Mouse (Mus musculus) c-Kit-positive CD71-negative TER-119-negative erythroid progenitor cells, embryonic 14.5 days (primary cell): ENCODE measurements around the gene Ryr3.

ENCODE experiments used
- DNase-seq: peaks from one replicate; pipeline ENCODE4 v3.0.0-alpha.2; 2013; ENCODE audit warnings: low read depth

Gene Ryr3

DNA sequence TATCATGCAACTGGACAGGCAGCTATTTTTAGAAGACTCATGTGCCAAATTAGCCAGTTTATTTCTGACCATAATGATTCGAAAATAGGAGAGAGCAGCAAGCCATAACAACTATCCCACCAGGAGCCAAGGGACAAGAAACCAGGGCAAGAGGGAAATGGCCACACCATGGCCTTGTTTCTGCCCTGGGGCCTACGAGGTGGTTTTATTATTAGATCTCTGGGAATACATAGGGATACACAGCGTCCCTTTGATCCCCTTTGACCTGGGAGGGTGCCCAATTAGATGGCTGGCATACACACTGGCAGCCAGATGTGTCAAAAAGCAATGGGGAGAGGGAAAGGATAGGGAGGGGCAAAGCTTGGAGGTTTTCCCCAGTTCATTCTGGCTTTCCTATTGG is 563.1 kb downstream of the Ryr3 start:
- DNase-seq: no peak

DNA sequence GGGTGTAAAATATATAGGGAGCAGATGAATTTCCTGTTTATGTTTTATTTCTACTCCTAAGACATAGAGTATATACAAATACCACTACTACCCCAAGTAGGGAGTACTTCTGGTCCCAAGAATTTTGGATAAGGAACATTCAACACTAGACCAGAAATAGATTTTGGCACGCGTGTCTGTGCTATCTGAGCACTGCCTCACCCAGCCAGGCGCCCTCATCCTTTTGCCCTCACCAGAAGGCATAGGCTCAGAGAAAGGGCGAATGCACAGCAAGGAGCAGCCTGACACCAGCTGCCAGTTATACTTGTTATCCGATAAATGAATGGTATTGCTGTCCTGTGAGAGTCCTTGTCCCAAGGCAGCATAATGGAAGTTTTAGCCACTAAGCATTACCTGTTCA is 579.7 kb downstream of the Ryr3 start:
- DNase-seq: no peak

DNA sequence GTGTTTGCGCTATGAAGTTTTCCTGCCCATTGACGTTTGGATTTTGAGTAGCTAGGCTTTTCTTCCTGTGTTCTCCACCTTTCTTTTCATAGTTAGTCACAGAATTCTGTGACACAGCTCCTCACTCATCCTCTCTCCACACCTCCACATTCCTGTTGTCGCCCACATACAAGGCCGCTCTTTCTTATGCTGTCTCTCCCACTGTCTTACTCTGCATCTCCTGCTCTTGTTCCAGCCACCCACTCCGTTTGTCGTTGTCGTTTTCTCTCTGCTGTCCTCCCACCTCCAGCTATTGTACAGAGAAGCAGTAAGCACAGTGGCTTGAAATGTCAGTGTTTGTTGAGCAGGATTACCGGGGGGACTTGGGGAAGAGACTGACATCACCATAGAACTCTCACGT is 584.4 kb downstream of the Ryr3 start:
- no peak for DNase-seq

DNA sequence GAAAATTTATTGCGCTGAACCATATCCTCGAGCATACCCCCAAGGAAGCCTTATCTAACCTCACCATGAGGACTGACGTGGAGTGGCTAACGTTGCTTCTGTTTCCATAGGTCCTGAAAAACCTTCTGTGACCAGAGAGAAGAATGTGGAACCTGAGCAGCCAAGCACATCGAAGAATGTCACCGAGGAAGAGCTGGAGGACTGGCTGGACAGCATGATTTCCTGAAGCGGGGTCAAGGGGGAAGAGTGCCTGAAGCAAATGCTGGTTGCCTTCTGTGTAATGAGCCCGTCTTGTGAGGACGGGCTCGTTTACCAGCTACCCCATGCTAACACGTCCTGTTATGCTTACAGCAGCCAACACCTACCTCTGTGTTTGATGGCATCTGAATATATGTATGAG is 586.2 kb downstream of the Ryr3 start:
- DNase-seq: no peak

DNA sequence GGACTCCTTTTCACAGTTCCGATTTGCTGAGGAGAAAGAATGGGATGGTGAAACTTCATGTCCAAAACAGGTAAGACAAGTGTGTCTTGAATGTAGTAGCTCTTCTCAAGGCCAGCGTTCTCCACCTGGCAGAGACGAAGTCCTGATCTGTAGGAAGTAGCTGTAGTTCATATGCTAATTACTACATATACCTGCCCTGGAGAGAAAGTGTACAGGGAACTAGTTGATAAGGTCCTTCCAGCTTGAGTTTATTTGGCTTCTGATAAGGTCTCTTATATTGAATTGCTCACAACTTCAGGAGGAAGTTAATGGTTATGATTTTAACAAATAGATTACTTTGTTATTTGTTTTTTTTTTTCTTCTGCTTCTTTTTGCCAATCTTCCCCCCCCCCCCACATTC is 591.7 kb downstream of the Ryr3 start:
- no peak for DNase-seq

DNA sequence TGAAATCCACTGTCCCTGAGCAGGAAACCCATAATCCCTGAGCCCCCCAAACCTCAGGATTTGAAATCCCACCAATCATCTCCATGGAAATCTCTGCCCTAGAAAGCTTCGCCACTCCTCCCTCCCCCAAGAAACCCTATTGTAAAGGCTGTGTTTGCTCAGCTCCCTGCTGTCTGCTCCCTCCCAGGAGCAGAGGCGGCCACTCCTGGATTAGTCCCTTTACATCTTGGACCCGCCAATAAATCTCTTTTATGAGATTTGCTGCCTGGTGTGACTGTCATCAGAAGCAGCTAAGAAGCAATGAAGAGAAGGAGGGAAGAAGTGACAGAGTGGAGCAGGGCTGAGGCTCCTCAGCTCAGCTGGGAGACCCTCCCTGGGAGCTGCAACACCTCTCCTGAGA is 599.7 kb downstream of the Ryr3 start:
- DNase-seq: no peak

DNA sequence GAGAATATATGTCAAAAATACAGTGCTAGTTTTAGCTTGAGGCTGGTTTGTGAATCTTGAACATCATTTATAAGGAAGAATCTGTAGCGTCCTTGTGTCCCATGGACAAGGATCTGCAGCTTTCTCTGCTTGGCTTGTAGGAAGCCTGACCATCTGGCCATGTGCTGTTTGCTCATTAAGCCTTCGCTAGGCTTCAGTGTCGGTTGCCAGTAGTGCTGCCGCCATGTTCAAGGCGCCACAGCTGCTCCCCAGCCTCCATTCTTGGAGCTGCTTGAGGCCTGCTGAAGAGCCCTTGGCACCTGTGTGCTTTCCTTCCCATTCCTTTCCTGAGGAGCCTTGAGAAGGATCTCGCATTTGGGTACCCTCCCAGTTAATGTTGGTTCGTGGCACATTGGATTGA is 602.5 kb downstream of the Ryr3 start:
- DNase-seq: no peak

DNA sequence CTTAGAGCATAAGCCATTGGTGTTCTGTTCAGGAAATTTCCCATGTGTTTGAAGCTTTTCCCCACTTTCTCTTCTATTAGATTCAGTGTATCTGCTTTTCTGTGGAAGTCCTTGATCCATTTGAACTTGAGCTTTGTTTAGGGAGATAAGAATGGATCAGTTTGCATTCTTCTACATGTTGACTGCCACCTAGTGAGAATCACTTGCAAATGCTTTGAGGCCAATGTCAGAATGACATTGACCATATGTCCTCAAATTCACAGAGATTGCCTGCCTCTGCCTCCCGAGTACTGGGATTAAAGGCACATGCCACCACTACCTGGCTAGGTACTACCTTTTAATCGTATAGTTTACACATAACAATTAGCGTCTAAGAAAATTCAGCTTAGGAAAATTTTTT is 604.3 kb downstream of the Ryr3 start:
- no peak for DNase-seq

DNA sequence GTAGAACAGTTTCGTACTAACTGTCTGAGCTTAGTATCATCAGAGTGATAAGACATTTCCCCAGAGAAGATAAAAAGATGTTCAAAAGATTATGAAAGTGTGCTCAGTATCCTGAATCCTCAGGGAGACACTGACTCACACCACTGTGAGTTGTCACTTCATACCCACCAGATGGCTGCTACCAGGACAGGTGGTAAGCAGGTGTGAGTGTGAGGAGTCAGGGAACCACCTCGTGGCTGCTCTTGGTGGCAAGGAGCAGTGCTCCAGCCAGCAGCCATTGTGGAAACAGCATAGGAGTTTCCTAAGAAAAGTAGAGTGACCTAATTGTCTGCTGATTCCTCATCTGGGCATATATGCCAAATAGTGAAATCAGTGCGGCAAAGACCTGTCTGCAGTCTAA is 610.4 kb downstream of the Ryr3 start:
- no peak for DNase-seq

DNA sequence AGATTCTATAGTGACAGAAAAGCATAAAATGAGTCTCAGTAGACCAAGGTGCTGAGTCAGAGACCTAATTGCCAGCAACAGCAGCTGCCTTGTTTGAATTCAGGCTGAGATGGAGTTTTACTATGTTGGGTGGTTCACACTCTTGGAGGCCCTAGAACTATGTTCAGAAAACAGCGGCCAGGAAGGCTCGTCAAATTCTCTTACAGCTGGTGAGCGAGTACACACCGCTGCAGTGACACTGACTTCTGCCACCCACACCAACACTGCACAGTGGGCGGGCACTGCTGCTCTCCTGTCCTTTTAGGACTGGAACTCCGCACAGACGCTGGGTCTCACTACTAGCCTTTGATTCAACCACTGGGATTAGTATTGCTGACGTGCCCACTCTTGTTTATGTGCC is 614.4 kb downstream of the Ryr3 start:
- no peak for DNase-seq

DNA sequence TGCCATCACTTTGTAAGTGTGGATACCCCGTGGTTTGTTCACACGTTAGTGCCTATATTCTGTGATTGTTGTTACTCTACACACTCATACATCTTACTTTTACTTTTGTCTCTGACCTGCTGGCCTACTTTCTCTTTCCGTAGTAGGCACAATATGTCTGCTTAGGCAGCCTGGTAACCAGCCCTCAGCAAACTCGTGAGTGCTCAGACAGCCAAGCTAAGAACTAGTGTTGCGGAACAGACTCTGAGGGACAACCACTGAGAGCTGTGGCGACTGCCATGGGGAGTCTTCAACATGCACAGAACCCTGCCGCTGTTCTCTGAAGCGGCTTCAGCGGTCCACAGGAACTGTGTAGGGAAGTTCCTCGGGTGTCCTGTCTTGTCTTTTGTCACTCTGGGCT is 616.7 kb downstream of the Ryr3 start:
- DNase-seq: no peak

DNA sequence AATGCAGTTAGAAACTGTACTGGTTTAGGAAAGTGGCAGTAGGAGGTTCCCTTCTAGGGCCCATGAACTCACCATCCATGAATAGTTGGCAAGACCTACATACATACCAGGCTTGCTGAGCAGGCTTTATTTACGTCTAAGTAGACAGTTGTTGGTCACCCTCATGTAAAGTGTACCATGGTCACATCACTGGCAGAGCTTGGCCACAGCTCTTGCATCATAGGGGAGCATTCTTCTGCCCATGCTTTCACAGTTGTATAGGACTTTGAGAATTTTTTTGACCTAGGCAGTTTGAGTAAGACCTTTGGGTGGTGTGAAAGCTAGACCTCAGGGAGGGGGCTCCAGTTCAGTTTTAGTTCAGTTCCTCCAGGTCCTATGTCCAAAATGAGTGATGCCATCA is 619.8 kb downstream of the Ryr3 start:
- DNase-seq: no peak

DNA sequence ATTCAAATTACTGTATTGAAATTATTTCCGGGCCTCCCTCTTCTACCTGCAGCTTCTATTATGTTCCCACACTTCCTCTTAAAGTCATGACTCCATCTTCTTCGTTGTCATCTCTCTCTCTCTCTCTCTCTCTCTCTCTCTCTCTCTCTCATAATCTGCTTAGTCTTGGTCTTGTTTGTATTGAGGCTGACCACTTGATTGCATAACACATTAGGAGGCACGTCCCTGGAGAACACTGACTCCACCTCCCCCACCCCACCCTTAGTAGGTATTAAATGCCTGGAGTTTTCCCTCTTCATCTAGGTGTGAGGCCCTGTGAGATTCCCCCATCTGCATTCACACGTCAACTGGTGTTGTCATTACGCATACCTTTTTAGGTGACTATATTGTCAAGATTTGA is 620.5 kb downstream of the Ryr3 start:
- no peak for DNase-seq

DNA sequence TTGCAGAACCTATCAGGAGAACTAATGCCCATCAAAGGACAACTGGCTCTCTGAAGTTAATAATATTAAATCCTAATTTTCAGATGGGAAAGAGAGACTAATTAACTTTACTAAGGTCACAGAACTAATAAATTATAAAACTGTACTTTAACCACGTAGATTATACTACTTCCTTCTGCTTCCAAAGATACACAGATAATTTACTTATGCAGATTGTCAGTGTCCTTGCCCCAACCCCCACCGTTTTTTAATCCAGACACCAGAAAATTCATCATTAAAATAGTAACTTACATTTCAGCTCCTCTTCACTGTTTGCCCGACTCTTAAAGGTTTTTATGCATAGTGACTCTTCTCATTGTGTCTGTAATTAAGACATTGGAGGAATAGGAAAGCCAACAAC is 621.1 kb downstream of the Ryr3 start:
- no peak for DNase-seq

DNA sequence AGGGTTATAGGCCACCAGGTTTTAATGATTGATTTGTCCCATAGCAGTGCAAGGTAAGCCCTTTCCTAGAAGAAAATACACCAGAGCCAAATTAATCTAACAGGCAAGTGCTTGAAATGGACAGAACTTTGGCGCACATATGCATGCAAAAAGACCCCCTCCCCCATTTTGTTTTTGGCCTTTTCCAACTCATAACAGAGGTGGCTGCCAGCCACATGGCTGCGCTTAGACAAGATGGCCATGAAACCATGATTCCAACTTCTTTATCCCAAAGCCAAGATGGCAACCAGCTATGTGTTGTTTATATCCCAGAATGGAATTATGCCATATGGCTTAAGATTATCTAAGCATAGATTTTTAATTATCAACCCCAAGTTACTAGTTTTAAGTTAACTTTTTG is 623.1 kb downstream of the Ryr3 start:
- no peak for DNase-seq

DNA sequence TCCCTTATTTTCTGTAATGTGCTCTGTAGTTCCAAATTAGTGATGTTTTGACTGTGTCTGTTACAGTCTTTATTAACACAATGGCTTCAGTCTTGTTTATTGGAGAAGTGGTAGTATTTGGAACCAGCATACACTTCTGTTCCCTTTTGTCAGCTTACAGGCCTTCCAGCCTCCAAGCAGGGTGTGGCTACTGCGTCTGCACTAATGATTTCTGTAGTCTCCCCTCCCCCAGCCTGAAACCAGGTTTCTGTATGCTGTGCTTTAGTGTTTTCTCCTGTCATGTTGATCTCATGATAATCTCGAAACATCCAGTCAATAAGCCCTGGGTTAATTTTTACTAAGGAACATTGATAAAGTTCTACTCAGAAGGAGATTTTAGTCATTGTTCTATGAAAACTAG is 623.6 kb downstream of the Ryr3 start:
- no peak for DNase-seq

DNA sequence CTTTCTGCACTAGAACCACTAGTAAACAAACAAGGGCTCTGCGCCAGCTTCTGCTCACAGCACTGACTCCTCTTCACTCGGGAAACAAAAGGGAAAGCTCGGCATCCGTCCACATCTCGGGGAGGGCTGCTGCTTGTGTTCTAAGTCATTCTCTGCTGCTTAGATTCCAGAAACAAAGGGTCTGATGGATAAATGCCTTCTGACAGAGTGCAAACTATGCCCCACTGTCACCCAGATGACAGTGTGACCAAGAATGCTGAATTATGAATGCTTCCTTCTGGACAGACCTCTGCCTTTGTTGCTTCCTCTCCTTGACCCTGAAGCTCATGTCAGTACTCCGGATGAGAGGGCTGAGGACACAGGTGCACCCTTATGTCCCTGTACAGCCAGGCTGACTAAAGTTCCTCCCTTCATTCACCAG is 625.4 kb downstream of the Ryr3 start:
- DNase-seq: no peak

DNA sequence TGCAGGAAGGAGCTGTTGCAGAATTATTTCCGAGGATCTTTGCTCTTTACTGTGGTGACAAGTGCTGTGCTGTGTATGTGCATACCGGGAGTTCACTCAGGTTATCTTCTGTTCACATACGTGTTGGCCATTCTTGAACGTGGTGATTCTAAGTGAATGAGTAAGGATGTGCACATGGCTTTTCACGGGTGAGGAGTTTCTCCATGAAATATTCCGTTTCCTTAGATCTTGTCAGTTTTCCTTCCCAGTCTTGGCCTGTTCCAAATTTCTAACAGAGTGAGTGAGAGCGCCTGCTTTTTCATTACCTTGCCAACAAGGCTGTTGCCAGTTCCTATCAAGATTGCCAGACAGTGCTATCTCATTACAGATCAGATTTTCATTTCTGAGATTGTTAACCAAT is 625.9 kb downstream of the Ryr3 start:
- DNase-seq: no peak
